Mouse (Mus musculus) heart, adult 10 weeks (tissue): Measurements from ENCODE around the gene Odam. TPM values are rescaled to one million over a fixed set of nuclear protein-coding genes. Genes with fewer than 3 reads are reported as not detected.

Source experiments
- polyA plus RNA-seq: library from polyadenylated mRNA; stranded (reverse); fragments of 350-450 nt; fragmentation: Illumina TruSeq; extraction: RNeasy Lipid Tissue Mini Kit (QIAGEN cat#74804); gene quantifications from one replicate; pipeline ENCODE4 v1.2.3, GENCODE M21; 2014; ENCODE audit warnings: low read depth, low replicate concordance

Gene Odam
- polyA plus RNA-seq: not detected

GRCm38 (mm10) chr5:87884729-87885128 lies at the start of gene Odam:
TSS of gene Odam (plus strand) at chr5:87885029.

GRCm38 (mm10) chr5:87925372-87925771 lies 40.5 kb downstream of the Odam start, which contains the start of gene Csn3:
TSS of gene Csn3 (plus strand) at chr5:87925579.

Other genes with a start within 250 kb of the Odam start
- not detected for gene Csn1s1, start 218.8 kb upstream of the Odam start, polyA plus RNA-seq
- not detected for gene Csn2, start 185.4 kb upstream of the Odam start, polyA plus RNA-seq
- gene Csn1s2a, start 110.5 kb upstream of the Odam start, polyA plus RNA-seq: not detected
- gene Csn1s2b, start 76.9 kb upstream of the Odam start, polyA plus RNA-seq: not detected
- gene Prr27, start 59.3 kb upstream of the Odam start, polyA plus RNA-seq: not detected
- not detected for gene Csn3, start 40.5 kb downstream of the Odam start, polyA plus RNA-seq
- gene 2310003L06Rik, start 84.4 kb downstream of the Odam start, polyA plus RNA-seq: not detected
- gene Gm28434, start 84.5 kb downstream of the Odam start, polyA plus RNA-seq: not detected
- not detected for gene Cabs1, start 94.4 kb downstream of the Odam start, polyA plus RNA-seq
- gene Smr3a, start 117.5 kb downstream of the Odam start, polyA plus RNA-seq: not detected
- gene Smr2, start 201.5 kb downstream of the Odam start, polyA plus RNA-seq: not detected
- gene Gm11116, start 226.5 kb downstream of the Odam start, polyA plus RNA-seq: not detected